Mouse (Mus musculus) heart, postnatal 0 days (tissue): ENCODE data around the gene Lonrf2.

ENCODE experiments used
- CTCF ChIP-seq: IDR thresholded peaks from 2 replicates; pipeline ENCODE4 v1.5.1; 2016; ENCODE audit warnings: antibody characterized with exemption, control low read depth, low read depth
- EP300 ChIP-seq: IDR thresholded peaks from 2 replicates; pipeline ENCODE4 v1.6.1; 2016; ENCODE audit warnings: antibody characterized with exemption, low read depth

- no peak for TF ChIP-seq CTCF
- no peak for TF ChIP-seq EP300
These were observed 12.2 kb upstream of the Lonrf2 start for GRCm38 (mm10) chr1:38848451-38849289.
